Mouse (Mus musculus) kidney, postnatal 25 days (tissue): ENCODE results near the gene Mydgf.

Experiments used
- DNase-seq, 2 experiments: peaks; one replicate each; pipeline ENCODE4 v3.0.0; 2021; ENCODE audit warnings: mixed read lengths in 2 of 2

Gene Mydgf

DNA sequence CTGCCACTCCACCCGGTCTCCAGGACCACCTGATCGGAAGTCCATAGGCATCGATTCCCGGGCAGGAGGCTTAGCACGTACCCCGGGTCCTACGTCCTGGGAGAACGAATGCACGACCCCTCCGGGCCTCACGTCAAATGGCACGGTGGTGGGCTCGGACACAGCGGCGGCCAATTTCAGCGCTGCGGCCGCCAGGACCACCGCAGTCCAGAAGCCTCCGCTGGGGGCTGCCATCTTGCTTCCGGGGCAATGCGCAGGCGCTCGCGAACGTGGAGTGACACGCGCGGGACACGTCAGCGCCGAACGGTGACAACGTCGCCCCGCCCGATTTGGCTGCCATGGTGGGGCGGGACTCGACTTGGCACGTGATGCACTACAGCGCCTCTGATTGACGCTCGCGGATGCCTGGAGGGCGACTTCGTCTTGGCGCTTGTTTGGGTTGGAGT is at the start of gene Mydgf:
Mydgf (minus strand) TSS at position 263 of the 446 bp plus-strand sequence.
- peak; percentile 97 for DNase-seq

DNA sequence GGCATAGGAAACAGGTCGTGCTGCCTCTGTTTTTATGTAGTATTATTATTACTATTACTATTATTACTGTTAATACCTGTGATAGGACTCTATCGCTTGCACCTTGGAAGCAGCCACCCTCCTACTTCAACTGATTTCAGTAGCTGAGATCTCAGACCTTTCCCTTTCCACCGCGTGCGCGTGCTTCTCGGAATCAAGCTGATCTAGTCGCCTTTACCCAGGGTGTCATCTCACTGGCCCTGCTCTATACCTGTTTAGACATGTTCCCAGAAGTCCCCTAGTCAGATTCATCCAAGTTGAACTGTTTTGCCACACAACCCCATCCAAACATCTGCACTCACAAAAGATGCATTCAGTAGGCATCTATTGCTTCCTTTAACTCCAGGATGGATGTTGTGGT is 49.7 kb upstream of the Mydgf start:
- DNase-seq: no peak

DNA sequence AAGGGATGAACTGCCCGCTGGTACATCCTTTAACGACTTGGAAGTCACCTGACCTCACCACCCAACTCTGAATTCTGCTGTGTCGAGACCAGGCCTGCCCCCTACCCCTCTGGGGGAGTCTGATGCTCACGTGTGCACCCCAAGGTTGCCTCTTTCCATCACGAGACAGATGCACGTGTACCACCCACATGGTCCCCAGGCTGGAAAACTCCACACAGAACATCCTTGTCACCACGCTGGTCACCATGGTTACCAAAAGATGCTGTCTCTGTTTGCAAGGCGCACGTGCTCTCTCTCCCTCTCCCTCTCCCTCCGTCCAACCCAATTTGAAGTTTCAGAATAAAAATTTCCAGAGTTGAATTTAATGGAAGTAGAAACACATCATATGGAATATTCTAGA is 46.2 kb upstream of the Mydgf start:
- no peak for DNase-seq

DNA sequence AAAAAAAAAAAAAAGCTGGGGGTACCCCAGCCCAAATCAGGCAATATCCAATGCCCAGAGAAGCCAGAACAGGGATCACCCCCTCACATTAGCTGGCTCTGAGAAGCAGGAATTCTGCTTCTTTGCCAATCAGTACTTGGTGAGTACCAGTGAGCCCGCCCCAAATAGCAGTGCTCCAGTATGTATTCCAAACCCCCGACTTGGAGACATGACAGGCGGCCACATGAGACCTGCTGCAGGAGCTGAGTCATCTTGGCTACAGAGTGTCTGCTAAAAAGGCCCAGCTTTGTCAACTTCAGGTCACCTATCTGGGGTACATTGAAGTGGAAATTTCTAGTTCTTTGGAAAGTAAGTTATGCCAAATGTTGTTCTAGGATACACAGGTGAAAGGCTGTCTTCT is 42.8 kb upstream of the Mydgf start:
- no peak for DNase-seq

DNA sequence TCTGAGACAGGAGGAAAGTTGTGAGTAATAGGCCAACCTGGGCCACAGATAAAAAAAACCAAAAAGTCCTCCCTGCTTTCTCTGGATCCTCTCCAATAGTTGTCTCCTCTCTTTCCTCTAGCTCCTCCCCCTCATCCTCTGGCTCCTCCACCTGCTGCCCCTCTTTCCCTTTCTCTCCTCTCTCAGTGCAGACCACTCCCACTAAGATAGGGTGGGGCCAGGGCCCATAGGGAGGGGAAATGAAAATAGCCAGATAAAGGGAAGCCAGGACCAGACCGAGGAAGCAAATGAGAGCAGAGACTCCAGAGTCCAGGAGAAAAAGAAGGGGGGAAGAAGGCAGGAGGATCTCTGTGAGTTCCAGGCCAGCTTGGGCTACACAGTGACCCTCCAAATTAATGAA is 41.2 kb upstream of the Mydgf start:
- DNase-seq: no peak

DNA sequence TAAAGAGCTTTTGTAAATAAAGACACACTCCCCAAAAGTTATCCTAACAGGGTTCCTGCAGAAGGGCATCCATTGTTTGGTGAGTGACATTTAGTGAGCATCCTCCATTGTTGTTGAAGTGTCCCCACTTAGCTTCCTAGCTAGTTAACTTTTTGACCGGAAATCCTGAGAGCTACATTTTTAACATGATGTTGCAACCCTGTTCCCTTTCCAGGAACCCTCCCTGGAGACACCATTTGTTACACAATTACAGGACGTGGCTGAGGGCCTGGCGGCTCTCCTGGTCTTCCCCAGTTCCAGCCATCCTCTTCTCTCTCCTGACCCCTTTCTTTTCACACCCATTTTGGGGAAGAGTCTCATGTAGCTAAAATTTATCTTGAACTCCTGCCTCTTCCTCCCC is 36.1 kb upstream of the Mydgf start:
- peak; percentile 68 to 75 for DNase-seq

DNA sequence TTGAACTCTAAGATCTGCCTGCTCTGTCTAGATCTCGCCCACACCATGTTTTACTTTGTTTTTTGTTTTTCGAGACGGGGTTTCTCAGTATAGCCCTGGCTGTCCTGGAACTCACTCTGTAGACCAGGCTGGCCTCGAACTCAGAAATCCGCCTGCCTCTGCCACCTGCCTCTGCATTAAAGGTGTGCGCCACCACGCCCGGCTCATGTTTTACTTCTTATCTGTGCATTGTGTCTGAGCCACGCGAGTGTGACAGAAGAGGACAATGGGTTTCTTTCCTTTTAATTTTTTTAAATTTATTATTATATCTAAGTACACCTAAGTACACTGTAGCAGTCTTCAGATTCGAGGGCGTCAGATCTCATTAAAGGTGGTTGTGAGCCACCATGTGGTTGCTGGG is 35.5 kb upstream of the Mydgf start:
- DNase-seq: no peak

DNA sequence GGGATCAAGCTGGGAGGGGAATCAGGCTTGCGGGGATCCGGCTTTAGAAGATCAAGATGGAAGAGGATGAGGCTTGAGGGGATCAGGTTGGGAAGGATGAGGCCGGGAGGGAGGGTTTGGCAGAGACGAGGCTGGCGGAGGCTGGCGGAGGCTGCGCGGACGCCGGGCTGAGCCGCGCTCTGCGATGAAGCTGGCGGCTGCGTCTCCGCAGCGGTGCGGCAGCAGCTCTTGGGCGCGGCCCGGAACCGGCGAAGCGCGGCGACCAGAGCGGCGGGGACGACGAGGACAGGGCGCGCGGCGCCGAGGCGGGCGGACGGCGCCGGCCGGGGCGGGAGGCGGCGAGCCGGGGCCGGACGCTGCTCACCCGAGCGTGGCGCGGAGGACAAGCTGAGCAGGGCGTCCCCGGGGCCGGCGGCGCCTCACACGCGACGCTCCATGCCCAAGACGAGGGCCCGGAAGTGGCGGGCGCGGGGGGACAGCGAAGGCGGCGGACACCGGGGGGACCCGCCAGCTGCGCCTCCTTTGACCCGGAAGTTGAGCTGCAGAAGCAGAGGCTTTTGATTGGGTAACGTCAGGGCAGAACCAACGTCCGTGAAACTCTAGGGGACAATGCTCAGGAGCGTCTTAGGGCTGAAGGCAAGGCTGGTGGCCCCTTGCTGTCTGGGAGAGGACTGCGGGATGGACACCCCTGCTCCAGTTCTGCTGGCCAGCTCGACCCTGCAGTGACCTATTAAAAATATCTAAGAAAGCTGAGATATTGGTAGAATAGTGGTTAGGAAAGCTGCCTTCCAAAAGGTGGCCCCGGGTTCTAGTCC is 34.9 kb upstream of the Mydgf start, which contains the start of gene Dpp9:
Dpp9 (minus strand) TSS at position 529 of the 815 bp plus-strand sequence.
- peak; percentile 90 to 97 for DNase-seq

DNA sequence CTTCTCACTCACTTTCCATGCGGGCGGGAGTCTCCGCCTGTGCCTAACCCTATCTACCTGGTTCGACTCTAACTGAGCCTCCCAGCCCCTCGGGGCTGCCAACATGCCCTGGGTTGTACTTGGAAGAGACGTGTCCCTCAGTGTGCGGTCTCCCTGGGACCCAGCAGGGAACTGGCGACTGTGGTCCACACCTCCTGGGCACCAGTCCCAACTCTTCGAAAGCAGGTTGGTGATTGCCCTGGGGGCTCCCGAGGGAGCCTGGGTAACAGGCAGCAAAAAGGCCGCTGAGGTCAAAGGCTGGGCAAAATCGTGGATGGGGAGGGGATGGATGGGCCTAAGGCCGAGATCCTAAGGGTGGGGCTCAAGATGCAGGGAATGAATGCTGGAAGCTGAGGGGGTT is 34.0 kb upstream of the Mydgf start:
- peak in 1 of 2 experiments; percentile 47 for DNase-seq

DNA sequence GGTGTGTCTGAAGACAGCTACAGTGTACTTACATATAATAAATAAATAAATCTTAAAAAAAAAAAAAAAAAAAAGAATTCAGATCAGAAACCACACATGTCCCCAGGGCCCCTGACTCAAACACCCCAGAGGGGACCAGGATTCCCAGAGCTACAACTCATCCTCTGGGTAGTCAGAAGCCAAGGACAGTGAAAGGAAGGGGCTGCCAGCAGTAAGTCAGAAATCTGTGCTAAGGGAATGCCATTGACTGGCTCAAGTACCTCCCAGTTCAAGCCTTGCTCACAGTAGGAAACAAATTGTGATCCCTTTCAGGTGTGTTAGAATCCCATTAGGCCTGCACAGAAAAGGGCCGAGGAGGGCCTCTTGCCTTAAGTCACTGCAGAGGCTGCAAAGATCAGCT is 30.5 kb upstream of the Mydgf start:
- DNase-seq: peak in 1 of 2 experiments; percentile 13

DNA sequence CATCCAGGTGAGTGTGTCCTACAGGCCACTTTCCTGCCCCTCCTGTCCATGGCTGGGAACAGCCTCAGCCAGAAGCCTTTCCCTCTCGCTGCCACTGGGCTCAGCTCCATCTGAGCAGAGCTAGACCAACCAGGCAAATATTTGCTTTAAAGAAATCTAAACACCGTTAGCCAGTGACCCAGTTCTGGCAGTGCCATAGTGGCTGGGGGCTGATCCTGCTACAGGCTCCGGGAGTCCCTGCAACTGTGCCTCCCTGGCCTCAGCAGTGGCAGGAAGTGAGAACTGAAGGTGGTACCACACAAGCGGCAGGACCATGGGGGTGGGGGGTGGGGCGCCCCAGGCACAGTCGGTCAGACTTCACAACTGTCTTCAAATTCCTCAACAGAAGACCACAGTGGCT is 29.0 kb upstream of the Mydgf start:
- DNase-seq: peak in 1 of 2 experiments; percentile 24

DNA sequence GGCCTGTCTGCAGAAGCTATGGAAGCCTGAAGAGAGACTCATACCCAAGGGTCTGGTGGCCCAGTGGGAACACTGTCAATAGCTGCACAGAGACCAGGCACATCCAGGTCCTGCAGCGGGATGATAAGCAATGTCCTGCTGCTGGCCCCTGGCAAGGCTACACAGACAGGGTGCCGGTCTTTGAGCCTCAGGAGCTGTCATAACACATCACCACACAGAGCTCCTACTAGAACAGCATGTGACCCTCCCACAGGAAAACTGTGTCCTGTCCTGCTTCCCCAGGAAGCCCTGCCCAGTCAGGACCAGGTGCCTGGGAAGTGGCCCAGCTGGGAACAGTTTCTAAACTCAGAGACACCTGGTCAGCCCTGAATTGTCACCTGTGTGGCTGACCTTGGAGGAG is 27.4 kb upstream of the Mydgf start:
- DNase-seq: peak in 1 of 2 experiments; percentile 70

DNA sequence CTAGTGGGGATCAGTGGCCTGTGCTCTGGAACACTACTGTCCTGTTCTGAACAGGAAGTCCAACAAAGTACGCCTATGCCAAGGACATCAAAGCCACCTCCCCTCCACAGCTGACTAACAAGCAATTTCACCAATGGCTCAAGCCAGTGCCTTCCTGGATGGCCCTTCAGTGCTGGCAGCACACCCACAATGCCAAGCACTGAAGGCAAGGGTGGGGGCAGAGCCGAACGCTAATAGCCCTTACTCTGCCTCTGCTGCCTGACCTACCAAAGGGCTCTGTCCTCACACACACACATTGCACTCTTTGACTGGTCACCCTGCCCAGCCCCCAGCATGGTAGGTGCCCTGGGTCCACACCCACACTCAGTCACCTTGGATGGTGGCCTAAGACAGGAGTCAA is 25.1 kb upstream of the Mydgf start:
- DNase-seq: peak in 1 of 2 experiments; percentile 36

DNA sequence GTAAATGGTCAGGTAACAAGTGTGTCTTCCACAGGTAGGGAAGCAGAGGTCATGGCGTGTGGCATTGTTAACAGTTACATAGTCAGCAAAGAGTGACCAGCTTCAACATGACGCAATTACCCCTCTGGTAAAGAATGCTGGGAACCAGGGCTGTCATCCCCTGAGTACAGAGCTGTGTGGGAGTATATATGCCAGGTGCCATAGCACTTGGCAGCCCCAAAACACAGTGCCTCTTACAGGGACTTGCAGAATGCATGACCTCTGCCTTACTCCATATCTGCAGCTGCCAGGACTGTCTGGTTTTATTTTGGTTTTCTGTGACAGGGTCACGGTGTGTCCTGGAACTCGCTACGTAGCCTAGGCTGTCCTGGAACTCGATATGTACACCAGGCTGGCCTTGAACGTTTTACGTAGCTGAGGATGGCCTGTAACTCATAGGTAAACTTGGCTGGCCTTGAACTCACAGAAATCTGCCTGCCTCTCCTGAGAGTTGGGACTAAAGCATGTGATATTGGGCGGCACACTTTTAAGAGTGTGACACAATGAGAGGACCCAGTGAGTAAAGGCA is 24.3 kb upstream of the Mydgf start:
- peak in 1 of 2 experiments; percentile 13 for DNase-seq

DNA sequence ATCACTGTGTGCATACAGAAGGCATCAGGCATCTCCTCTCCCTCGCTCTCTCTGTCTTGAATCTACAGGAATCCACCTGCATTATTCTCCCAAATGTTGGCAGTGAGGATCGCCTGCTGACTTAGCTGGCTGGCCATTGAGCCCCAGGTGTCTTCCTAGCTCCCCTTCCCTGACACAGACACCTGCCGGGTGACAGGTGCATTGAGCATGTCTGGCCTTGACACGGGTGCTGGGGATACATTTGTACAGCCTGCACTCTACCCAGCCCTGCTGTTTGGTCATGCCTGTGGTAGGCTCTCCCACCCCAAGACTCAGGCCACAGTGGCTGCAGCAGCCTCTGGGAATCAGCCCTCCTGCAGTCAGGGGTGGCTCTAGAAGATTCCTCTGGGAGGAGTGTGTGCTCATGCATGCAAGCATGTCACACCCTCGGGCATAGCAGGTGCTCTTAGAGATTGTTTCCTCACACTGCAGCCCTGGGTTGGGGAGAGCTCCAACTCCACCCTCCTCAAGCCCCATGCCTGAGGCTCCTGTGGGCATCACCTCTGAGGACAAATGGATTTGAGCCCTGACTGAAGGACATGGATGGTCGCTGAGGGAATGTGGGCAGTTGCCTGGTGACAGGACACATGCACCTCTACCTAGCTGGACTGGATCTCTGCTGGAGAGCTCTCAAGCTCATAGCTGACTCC is 23.4 kb upstream of the Mydgf start:
- peak in 1 of 2 experiments; percentile 18 for DNase-seq

DNA sequence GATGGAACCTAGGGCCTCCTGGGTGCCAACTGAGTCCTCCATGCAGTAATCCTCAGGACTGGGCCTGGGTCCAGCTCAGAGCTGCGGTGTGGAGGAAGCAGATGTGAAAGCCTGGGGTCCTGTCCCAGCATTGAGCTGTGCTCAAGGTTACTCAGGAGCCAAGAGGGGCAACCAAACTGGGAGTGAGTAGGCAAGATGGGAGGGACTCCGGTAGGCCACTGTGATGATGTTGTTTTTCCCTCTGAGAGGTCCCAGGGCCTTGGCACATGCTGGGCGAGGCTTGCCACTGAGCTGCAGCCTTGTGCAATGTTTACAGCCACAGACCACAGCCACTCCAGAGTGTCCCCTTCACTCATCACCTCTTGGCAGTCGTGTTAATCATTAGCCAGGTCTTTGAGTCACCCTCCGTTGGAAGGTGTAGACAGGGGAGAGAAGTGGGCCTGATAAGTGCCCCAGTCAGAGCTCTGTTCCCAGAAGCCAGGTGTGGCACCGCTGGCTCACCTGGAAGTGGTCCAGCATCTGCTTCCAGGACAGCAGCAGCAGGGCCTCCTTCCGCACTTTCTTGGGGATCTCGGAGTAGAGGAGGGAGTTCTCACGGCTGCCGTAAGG is 22.7 kb upstream of the Mydgf start:
- DNase-seq: peak in 1 of 2 experiments; percentile 52

DNA sequence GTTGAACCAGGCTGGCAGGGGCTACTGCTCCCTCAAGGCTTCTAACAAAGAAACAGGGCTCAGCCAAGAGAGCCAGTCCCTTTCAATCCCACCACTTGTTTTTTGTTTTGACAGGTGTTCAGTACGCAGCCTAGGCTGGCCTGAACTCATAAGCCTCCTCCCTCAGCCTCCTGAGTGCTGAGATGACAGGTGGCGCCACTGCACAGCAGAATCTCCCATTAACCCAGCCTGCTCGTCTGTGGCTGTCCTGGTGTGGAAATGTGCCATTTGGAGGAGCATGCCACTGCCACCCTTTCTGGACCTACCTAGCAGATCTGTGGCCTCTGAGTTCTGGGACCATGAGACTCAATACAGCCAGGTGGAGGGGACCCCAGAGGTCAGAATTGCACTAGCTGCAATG is 20.0 kb upstream of the Mydgf start:
- no peak for DNase-seq

DNA sequence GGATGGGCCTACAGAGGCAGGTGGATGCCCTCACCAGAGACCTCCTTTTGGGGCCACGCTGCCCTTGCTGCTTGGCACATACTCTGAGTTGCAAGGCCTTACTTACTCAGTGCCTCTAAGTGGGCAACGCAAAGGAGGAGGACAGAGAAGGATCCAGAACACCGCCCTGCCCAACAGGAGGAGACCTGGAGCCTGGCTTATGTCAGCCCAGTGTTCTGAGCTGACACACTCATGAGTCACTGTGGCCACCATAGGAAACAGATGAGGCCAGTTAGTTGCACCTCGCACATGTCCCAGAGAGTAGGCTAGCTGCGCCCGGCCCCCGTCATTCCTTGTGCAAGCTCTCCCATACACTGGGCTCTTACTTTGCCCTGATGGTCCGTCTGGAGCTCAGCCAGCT is 18.8 kb upstream of the Mydgf start:
- DNase-seq: no peak

DNA sequence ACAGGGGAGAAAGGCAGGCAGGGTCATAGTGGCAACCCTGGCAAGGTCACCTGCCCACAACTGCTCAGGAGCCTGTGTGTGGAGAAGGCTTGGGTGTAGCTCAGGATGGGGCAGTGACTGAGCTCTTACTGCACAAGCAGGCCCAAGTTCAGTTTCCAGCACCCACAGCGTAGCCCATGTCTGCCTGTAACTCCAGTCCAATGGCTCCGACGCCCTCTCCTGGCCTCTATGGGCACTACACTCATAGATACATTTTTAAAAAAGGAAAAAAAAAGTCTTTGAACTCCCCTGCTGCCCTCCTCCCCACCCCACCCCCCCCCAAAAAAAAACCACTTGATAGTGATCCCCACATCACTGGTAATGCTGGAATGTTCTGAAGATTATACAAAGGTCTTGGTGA is 17.9 kb upstream of the Mydgf start:
- no peak for DNase-seq

DNA sequence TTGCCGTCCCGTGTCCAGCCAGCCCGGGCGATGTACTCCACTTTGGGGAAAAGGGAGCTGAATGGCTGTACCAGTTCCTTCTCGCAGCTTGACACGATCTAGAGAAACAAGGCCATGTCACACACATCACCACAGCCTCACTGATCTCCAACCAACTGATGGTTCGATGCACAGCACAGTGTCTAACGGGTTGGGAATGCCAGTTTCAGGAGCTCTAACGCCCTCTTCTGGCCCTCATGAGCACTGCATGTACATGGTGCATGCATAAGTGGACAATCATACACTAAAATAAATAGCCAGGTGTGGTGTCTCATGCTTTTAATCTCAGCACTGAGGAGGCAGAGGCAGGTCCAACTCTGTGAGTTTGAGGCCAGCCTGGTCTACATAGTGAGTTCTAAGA is 16.9 kb upstream of the Mydgf start:
- no peak for DNase-seq

DNA sequence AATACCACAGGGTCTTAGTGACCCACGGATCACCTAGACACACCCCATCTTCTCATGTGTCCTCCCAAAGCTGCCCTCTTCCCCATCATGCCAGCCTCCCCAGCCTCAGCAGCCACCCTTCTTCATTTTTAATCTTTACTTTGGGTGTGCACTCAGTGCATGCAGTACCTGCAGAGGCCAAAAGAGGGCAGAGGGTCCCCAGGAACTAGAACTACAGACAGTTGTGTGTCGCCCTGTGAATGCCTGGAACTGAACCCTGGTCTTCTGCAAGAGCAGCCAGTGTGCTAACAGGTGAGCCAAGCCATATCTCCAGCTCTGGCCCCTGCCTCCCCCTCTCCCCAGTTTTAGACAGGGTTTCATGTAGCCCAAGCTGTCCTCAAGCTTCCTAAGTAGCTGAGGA is 13.1 kb upstream of the Mydgf start:
- peak in 1 of 2 experiments; percentile 36 for DNase-seq

DNA sequence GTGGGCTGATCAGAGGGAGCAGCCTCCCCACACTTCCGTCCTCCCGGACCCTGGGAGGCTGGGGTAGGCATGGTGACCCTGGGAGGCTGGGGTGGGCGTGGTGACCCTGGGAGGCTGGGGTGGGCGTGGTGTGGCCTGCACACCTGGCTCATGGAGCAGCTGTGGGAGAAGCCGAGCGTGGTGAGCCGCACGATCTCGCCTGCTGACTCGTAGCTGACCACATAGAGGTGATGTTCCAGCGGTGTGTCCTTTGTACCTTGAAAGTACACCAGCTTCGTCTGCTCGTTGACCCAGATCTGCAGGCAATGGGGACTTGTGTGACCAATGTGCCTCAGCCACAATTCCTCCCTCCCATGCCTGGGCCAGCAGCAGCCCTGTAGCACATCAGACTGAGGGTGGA is 11.0 kb upstream of the Mydgf start:
- DNase-seq: peak; percentile 29 to 78

DNA sequence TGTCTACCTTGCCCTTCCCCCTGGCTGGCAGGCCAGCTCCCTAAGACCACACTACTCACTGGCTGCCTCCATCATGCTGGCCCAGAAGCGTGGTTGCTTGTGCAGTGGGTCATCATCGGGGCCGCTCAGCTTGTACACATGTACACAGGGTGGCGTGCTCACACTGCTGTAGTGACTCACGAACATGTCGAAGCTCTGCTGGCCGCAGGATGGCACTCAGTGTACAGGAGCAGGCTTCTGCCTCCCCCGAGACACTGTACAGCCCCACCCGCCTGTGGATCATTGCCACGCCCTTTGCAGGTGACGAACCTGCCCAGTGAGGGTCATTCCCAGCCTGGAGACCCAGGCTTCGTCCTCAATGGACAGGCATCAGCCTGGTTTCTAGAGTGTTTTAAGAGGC is 10.6 kb upstream of the Mydgf start:
- DNase-seq: no peak
